Mouse (Mus musculus) CD4-positive, CD25-positive, alpha-beta regulatory T cell (primary cell): ENCODE measurements around the gene Coq8a. TPM values are rescaled to one million over a fixed set of nuclear protein-coding genes. Genes with fewer than 3 reads are reported as not detected.

Experiments
- polyA plus RNA-seq: library from polyadenylated mRNA; unstranded; fragments of 100-300 nt; shearing (Covaris generic); gene quantifications from one replicate; pipeline ENCODE4 v1.2.1, GENCODE M21; 2017

The Coq8a gene
- polyA plus RNA-seq: 50.3 TPM

GRCm38 (mm10) chr1:180198959-180199714 is at the start of gene Coq8a:
TSS of gene Coq8a (minus strand) at chr1:180199602.

Other genes starting within 250 kb of the Coq8a start
- 2.2 TPM for gene Cdc42bpa, start 239.1 kb downstream of the Coq8a start, polyA plus RNA-seq
- 117 TPM for gene Psen2, start 63.8 kb upstream of the Coq8a start, polyA plus RNA-seq
- 73.1 TPM for gene Itpkb, start 130.9 kb upstream of the Coq8a start, polyA plus RNA-seq